Mouse (Mus musculus) midbrain, embryonic 11.5 days (tissue): ENCODE measurements at regions not wholly inside any gene's neighbourhood (a gene's known extent, or its start where the extent isn't known, plus 50 kb on each side); places are given as distances from the start of the nearest gene placed in this dataset.

Experiments used
- ATAC-seq: fragments of 200-750 bp; cut with Nextera tagmentation; 2 replicates; pipeline ENCODE4 v1.8.0; 2017; ENCODE audit warnings: moderate TSS enrichment, moderate library complexity; ENCODE audit not compliant: low FRiP score
- DNase-seq: peaks from one replicate; pipeline ENCODE4 v3.0.0; 2015; ENCODE audit warnings: low spot score; ENCODE audit errors: missing footprints
- H3K27ac ChIP-seq: fragments of 300-500 bp; sonication (generic); 2 replicates; pipeline ENCODE4 v1.5.1; 2014; ENCODE audit warnings: low read depth, low read length
- H3K27me3 ChIP-seq: fragments of 300-500 bp; sonication (generic); 2 replicates; pipeline ENCODE4 v1.6.1; 2014; ENCODE audit warnings: mild to moderate bottlenecking, low read length, moderate library complexity, mixed read lengths; ENCODE audit not compliant: control insufficient read depth, insufficient read depth
- H3K36me3 ChIP-seq: fragments of 300-500 bp; sonication (generic); 2 replicates; pipeline ENCODE4 v1.6.1; 2014; ENCODE audit warnings: mild to moderate bottlenecking, low read length, moderate library complexity, mixed read lengths; ENCODE audit not compliant: control insufficient read depth, insufficient read depth
- H3K4me1 ChIP-seq: fragments of 300-500 bp; sonication (generic); 2 replicates; pipeline ENCODE4 v1.6.1; 2014; ENCODE audit warnings: low read length; ENCODE audit not compliant: control insufficient read depth, insufficient read depth
- H3K4me2 ChIP-seq: fragments of 300-500 bp; sonication (generic); 2 replicates; pipeline ENCODE4 v1.6.1; 2014; ENCODE audit warnings: mild to moderate bottlenecking, moderate library complexity
- H3K4me3 ChIP-seq: fragments of 300-500 bp; sonication (generic); 2 replicates; pipeline ENCODE4 v1.5.1; 2014; ENCODE audit warnings: low read depth, low read length
- H3K9ac ChIP-seq: fragments of 300-500 bp; sonication (generic); 2 replicates; pipeline ENCODE4 v1.6.1; 2014; ENCODE audit warnings: low read length
- H3K9me3 ChIP-seq: fragments of 300-500 bp; sonication (generic); 2 replicates; pipeline ENCODE4 v1.6.1; 2016; ENCODE audit warnings: low read length; ENCODE audit not compliant: control insufficient read depth
- WGBS: fragments of 180-500 bp; shearing (Covaris S2); extraction: QIAGEN DNeasy Blood & Tissue Kit; methylation state at CpG from one replicate; pipeline ENCODE4 v1.1.7; 2014; 5-methylcytosine and 5-hydroxymethylcytosine counted together

- Histone ChIP-seq H3K4me2 (no peak overlapping the region), H3K27me3 (no peaks in the 10 kb centered on the region), H3K4me1 (no peaks in the 10 kb centered on the region), H3K36me3 (no peaks in the 10 kb centered on the region), H3K9me3 (no peaks in the 10 kb centered on the region), H3K27ac (no peak overlapping the region), H3K9ac (no peak overlapping the region), H3K4me3 (no peak overlapping the region)
- DNase-seq (peak; percentile 81), ATAC-seq (no peak)
- WGBS = 76% methylated on average over 5 of the region's 5 CpGs
Measured at GRCm38 (mm10) chr1:169099221-169099620, 432.0 kb downstream of the Nuf2 start.

GRCm38 (mm10) chr1:169096737-169097136 is 434.5 kb downstream of the Nuf2 start:
- DNase-seq (no peak), ATAC-seq (no peak)
- H3K9me3 ChIP-seq = no peaks in the 10 kb centered on the region
- no peaks in the 10 kb centered on the region for H3K4me1 ChIP-seq
- H3K27ac ChIP-seq = no peak overlapping the region
- H3K4me2 ChIP-seq = no peak overlapping the region
- no peak overlapping the region for H3K9ac ChIP-seq
- WGBS = 81% methylated on average over 5 of the region's 5 CpGs
- H3K36me3 ChIP-seq = no peaks in the 10 kb centered on the region
- no peaks in the 10 kb centered on the region for H3K27me3 ChIP-seq
- no peak overlapping the region for H3K4me3 ChIP-seq

- no peaks in the 10 kb centered on the region for H3K36me3 ChIP-seq
- H3K4me2 ChIP-seq = no peak overlapping the region
- no peak overlapping the region for H3K27ac ChIP-seq
- no peaks in the 10 kb centered on the region for H3K27me3 ChIP-seq
- no peak overlapping the region for H3K4me3 ChIP-seq
- no peaks in the 10 kb centered on the region for H3K4me1 ChIP-seq
- no peaks in the 10 kb centered on the region for H3K9me3 ChIP-seq
- DNase-seq (peak; percentile 47), ATAC-seq (no peak)
- H3K9ac ChIP-seq = no peak overlapping the region
- WGBS = 70% methylated on average over 3 of the region's 3 CpGs
Measured at GRCm38 (mm10) chr1:169093602-169094354, 437.5 kb downstream of the Nuf2 start.

- no peak for ATAC-seq
- no peaks in the 10 kb centered on the region for H3K27me3 ChIP-seq
- no peaks in the 10 kb centered on the region for H3K9me3 ChIP-seq
- no peak overlapping the region for H3K27ac ChIP-seq
- H3K4me2 ChIP-seq = no peak overlapping the region
- WGBS = 58% methylated on average over 3 of the region's 3 CpGs
- H3K9ac ChIP-seq = no peak overlapping the region
- DNase-seq = peak; percentile 26
- H3K4me1 ChIP-seq = no peaks in the 10 kb centered on the region
- H3K4me3 ChIP-seq = no peak overlapping the region
- no peaks in the 10 kb centered on the region for H3K36me3 ChIP-seq
Measured at GRCm38 (mm10) chr1:169086032-169086431, 445.2 kb downstream of the Nuf2 start.

- H3K9me3 ChIP-seq = no peaks in the 10 kb centered on the region
- ATAC-seq (no peak), DNase-seq (peak; percentile 19)
- H3K4me1 ChIP-seq = no peaks in the 10 kb centered on the region
- no peak overlapping the region for H3K4me2 ChIP-seq
- no peaks in the 10 kb centered on the region for H3K36me3 ChIP-seq
- H3K4me3 ChIP-seq = no peak overlapping the region
- no peak overlapping the region for H3K9ac ChIP-seq
- 89% methylated on average over 1 of the region's 1 CpGs for WGBS
- H3K27ac ChIP-seq = no peak overlapping the region
- H3K27me3 ChIP-seq = no peaks in the 10 kb centered on the region
Measured at GRCm38 (mm10) chr1:169080686-169081085, 450.6 kb downstream of the Nuf2 start.

GRCm38 (mm10) chr1:169077228-169077627 is 454.0 kb downstream of the Nuf2 start:
- Histone ChIP-seq H3K9ac (no peak overlapping the region), H3K4me2 (no peak overlapping the region), H3K27me3 (no peaks in the 10 kb centered on the region), H3K4me1 (no peaks in the 10 kb centered on the region), H3K36me3 (no peaks in the 10 kb centered on the region), H3K9me3 (no peaks in the 10 kb centered on the region), H3K4me3 (no peak overlapping the region), H3K27ac (no peak overlapping the region)
- WGBS = 97% methylated on average over 5 of the region's 5 CpGs
- ATAC-seq (no peak), DNase-seq (peak; percentile 80)

GRCm38 (mm10) chr1:169076006-169076405 is 455.3 kb downstream of the Nuf2 start:
- ATAC-seq = no peak

GRCm38 (mm10) chr1:169071366-169071765 is 459.9 kb downstream of the Nuf2 start:
- H3K27me3 ChIP-seq = no peaks in the 10 kb centered on the region

More at GRCm38 (mm10) chr1:169076006-169076405, 455.3 kb downstream of the Nuf2 start:
- Histone ChIP-seq H3K36me3 (no peaks in the 10 kb centered on the region), H3K4me2 (no peak overlapping the region), H3K27ac (no peak overlapping the region), H3K9me3 (no peaks in the 10 kb centered on the region), H3K27me3 (no peaks in the 10 kb centered on the region), H3K9ac (no peak overlapping the region), H3K4me3 (no peak overlapping the region), H3K4me1 (no peaks in the 10 kb centered on the region)
- 79% methylated on average over 7 of the region's 7 CpGs for WGBS
- no peak for DNase-seq

GRCm38 (mm10) chr1:169069647-169070046 is 461.6 kb downstream of the Nuf2 start:
- Histone ChIP-seq H3K27ac (no peak overlapping the region), H3K36me3 (no peaks in the 10 kb centered on the region), H3K4me2 (no peak overlapping the region), H3K9me3 (no peaks in the 10 kb centered on the region), H3K4me1 (no peaks in the 10 kb centered on the region), H3K4me3 (no peak overlapping the region), H3K27me3 (no peaks in the 10 kb centered on the region), H3K9ac (no peak overlapping the region)
- WGBS = 81% methylated on average over 3 of the region's 3 CpGs
- peak; percentile 12 for DNase-seq
- no peak for ATAC-seq

More at GRCm38 (mm10) chr1:169071366-169071765, 459.9 kb downstream of the Nuf2 start:
- no peaks in the 10 kb centered on the region for H3K9me3 ChIP-seq
- H3K36me3 ChIP-seq = no peaks in the 10 kb centered on the region
- H3K4me2 ChIP-seq = no peak overlapping the region
- no peak overlapping the region for H3K4me3 ChIP-seq
- 74% methylated on average over 4 of the region's 4 CpGs for WGBS
- peak; percentile 82 for DNase-seq
- ATAC-seq = no peak
- H3K27ac ChIP-seq = no peak overlapping the region
- no peaks in the 10 kb centered on the region for H3K4me1 ChIP-seq
- H3K9ac ChIP-seq = no peak overlapping the region
